Mouse (Mus musculus): ENCODE data around the gene Mobp.

Gene Mobp

GRCm38 (mm10) chr9:120134529-120135160, 14.9 kb upstream of the Mobp start:
- DNase-seq (ENCODE audit: low spot score in 2 of 2), result no peak

- DNase-seq (ENCODE audit: low spot score in 2 of 2), result no peak
Observed at GRCm38 (mm10) chr9:120135454-120135853, 14.1 kb upstream of the Mobp start.

GRCm38 (mm10) chr9:120140652-120141051, 8.9 kb upstream of the Mobp start:
- peak in 1 of 2 experiments; percentile 81 for DNase-seq (ENCODE audit: low spot score in 2 of 2)

- peak in 1 of 2 experiments; percentile 27 for DNase-seq (ENCODE audit: low spot score in 2 of 2)
Observed at GRCm38 (mm10) chr9:120144474-120144873, 5.0 kb upstream of the Mobp start.

GRCm38 (mm10) chr9:120151152-120151551, 1.6 kb downstream of the Mobp start:
- DNase-seq (ENCODE audit: low spot score in 2 of 2), result no peak

GRCm38 (mm10) chr9:120151906-120152399, 2.4 kb downstream of the Mobp start:
- DNase-seq (ENCODE audit: low spot score in 2 of 2), result no peak

GRCm38 (mm10) chr9:120158047-120158446, 8.5 kb downstream of the Mobp start:
- no peak for DNase-seq (ENCODE audit: low spot score in 2 of 2)

GRCm38 (mm10) chr9:120163862-120164261, 14.4 kb downstream of the Mobp start:
- no peak for DNase-seq (ENCODE audit: low spot score in 2 of 2)

GRCm38 (mm10) chr9:120167826-120168225, 18.3 kb downstream of the Mobp start:
- no peak for DNase-seq (ENCODE audit: low spot score in 2 of 2)

GRCm38 (mm10) chr9:120171295-120171694, 21.8 kb downstream of the Mobp start:
- peak in 1 of 2 experiments; percentile 72 for DNase-seq (ENCODE audit: low spot score in 2 of 2)

GRCm38 (mm10) chr9:120174436-120175137, 25.1 kb downstream of the Mobp start:
- peak in 1 of 2 experiments; percentile 73 for DNase-seq (ENCODE audit: low spot score in 2 of 2)

GRCm38 (mm10) chr9:120178813-120179212, 29.3 kb downstream of the Mobp start:
- DNase-seq (ENCODE audit: low spot score in 2 of 2), result no peak

GRCm38 (mm10) chr9:120184499-120184898, 35.0 kb downstream of the Mobp start:
- peak in 1 of 2 experiments; percentile 82 for DNase-seq (ENCODE audit: low spot score in 2 of 2)

GRCm38 (mm10) chr9:120186856-120187255, 37.3 kb downstream of the Mobp start:
- DNase-seq (ENCODE audit: low spot score in 2 of 2), result no peak

GRCm38 (mm10) chr9:120190891-120191290, 41.4 kb downstream of the Mobp start:
- no peak for DNase-seq (ENCODE audit: low spot score in 2 of 2)

- DNase-seq (ENCODE audit: low spot score in 2 of 2), result peak in 1 of 2 experiments; percentile 94
Observed at GRCm38 (mm10) chr9:120191362-120192098, 42.0 kb downstream of the Mobp start.

- DNase-seq (ENCODE audit: low spot score in 2 of 2), result peak in 1 of 2 experiments; percentile 67
Observed at GRCm38 (mm10) chr9:120192742-120193141, 43.2 kb downstream of the Mobp start.

- DNase-seq (ENCODE audit: low spot score in 2 of 2), result no peak
Observed at GRCm38 (mm10) chr9:120200873-120201272, 51.4 kb downstream of the Mobp start.

GRCm38 (mm10) chr9:120201743-120202142, 52.2 kb downstream of the Mobp start:
- DNase-seq (ENCODE audit: low spot score in 2 of 2), result no peak

GRCm38 (mm10) chr9:120202683-120203082, 53.2 kb downstream of the Mobp start:
- DNase-seq (ENCODE audit: low spot score in 2 of 2), result no peak

GRCm38 (mm10) chr9:120203936-120204335, 54.4 kb downstream of the Mobp start:
- no peak for DNase-seq (ENCODE audit: low spot score in 2 of 2)

GRCm38 (mm10) chr9:120206897-120207296, 57.4 kb downstream of the Mobp start:
- no peak for DNase-seq (ENCODE audit: low spot score in 2 of 2)

All from left cerebral cortex, adult 9 months (tissue).